Mouse (Mus musculus) heart, postnatal 4 days (tissue): ENCODE measurements at regions not wholly inside any gene's neighbourhood (a gene's known extent, or its start where the extent isn't known, plus 50 kb on each side); places are given as distances from the start of the nearest gene placed in this dataset.

ENCODE experiments used
- DNase-seq: peaks from one replicate; pipeline ENCODE4 v3.0.0; 2021

- no peak for DNase-seq
These were observed 175.5 kb downstream of the 1700129C05Rik start for GRCm38 (mm10) chr14:58967163-58967562.

- DNase-seq, result no peak
These were observed 197.7 kb downstream of the 1700129C05Rik start for GRCm38 (mm10) chr14:58944958-58945357.

DNA sequence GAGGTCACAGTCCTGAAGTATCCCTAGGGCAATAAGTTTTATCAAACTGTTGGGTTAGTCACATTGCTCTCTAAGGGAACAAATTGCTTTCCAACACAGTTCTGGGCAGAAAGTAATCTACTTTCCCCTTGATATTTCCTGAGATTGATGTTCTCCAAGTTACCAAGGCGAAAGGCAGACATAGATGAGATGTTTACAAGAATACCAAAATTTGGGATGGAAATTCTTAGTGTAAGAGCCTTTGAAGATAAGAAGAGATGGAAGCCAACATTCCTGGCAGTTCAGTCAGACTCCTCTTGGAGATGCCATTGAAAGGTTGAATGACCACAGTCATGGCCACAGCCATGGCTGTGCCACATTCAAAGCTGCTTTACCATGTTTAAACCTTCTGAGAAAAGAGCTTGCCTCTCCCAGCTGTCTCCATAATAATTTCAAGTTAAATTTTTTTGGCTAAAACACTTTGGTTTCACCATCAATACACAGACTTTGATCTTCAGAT is 199.4 kb downstream of the 1700129C05Rik start:
- DNase-seq, result no peak

- DNase-seq, result no peak
These were observed 203.6 kb downstream of the 1700129C05Rik start for GRCm38 (mm10) chr14:58939086-58939485.

DNA sequence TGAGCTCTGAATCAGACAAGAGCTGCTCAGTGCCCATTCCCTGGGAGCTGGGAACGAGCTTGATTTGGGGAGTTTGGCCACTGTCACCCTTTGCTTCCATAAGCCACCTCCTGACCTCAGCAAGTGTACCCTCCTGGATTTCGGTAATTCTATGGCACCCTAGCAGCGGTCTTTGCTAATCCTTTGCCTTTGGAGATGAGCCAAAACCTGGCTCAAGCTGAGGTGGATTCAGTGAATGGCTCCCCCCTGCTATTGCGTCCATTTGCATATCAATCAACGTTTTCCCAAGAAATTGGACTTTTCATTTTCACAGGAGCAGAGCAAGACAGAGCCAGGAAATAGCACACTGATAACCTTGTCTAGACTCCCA is 204.1 kb downstream of the 1700129C05Rik start:
- DNase-seq, result no peak

DNA sequence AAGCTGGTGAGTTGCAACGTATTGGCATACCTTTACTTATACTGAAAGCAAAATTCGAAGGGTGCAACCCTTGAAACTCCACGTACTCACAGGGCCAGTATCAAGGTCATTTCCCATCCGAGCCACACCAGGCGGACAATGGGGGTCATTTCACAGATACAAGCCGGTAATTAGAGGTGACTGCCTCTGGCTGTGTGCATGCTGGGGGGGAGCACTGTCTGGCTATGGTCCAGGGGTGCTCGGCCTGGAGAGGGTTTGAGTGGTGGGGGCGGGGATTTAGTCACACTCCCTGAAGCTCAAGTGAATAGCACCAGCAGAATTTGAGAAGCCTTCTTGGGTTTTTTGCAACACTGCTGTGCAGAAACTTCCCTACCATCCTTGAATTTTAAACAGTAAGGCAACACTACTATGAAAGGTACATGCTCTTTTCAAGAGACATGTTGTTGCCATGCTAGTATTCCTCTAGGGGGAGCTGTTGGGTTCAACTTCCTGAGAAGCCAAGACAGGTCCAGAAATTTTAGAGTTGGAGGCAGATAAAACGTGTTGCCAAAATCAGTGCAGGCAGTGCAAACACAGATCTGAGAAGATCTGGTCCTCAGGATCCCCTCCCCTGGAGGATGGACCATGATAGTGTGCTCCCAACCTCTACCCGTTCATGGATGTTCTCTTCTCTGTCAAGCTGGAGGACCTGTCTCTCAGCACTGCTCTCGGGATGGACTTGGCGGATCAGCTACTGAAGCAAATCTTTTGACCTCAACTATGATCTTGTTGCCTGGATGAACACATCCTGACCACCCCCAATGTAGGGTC is 204.7 kb downstream of the 1700129C05Rik start:
- peak; percentile 20 for DNase-seq

DNA sequence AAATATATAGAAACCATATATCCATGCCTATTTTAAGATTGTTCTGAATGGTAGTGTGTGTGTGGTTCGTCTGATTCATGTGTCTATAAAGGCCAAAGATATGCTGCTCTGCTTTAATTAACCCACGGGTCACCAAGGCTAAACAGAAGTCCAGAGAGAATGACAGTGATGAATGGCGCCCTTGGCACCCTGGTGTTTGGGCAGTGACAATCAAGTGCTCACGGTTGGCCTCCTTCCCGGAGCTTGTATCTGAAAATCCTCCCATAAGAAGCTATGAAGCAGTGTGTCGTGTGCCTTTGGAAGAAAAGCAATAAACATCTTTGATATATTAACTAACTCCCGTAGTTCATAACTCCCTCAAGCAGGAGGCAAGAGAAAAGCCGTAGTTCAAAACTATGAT is 205.4 kb downstream of the 1700129C05Rik start:
- DNase-seq, result peak; percentile 39

DNA sequence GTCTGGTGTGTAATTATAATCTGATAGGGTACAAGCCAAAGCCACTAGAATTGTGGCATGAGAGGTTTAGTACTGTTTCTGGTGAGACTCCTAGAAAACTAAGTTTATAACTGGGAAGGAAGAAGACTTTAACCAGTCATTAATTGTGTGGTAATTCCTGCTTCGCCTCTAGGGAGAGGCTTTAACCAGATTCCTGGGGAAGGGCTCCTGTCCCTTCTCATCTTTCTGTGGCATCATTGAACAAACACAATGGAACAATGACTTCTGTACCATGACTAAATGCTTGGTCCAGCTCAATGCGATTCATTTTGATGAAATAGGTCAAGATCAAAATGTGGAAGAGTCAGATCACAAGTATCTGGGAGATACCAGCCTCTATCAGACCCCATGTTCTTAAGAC is 206.6 kb downstream of the 1700129C05Rik start:
- no peak for DNase-seq

DNA sequence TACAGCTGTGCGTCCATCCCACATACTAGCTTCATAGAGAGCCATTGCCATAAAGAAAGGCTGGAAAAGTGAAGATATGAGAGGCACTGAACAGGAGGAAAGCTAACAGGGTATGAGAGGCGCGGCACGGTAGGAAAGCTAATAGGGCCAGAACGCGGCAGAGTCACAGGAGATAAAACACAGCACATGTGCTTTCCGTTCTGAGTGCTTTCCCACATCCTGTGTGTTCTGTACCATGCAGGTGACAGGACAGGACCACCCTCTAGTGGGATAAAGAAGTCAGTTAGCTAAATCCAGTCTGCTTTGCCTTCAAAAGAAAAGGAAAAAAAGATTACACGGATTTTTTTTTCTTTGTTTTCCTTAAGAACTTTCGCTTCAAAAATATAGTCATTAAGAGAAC is 224.8 kb downstream of the 1700129C05Rik start:
- no peak for DNase-seq

DNA sequence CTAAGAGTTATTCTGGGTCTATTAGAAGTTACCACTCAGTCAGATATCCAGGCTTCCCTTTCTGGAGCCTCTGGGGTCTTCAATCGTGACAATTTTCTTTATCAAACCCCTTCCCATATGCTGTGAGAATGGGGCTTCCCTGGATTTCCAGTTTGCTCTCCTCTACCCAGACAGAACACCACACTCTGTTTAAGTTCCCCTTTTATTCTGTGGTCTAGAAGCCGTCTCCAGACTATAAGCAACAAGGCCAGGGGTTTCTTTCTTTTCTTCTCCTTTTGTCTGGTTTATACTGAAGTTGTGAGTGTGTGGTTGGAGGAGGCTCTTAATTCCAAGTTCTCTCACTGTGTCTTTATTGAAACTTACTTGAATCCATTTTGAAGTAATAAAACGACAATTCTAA is 225.5 kb downstream of the 1700129C05Rik start:
- DNase-seq, result no peak

GRCm38 (mm10) chr14:58914937-58915336 is 227.8 kb downstream of the 1700129C05Rik start:
- DNase-seq, result no peak

- no peak for DNase-seq
These were observed 231.8 kb downstream of the 1700129C05Rik start for GRCm38 (mm10) chr14:58910846-58911245.

- DNase-seq, result no peak
These were observed 234.8 kb downstream of the 1700129C05Rik start for GRCm38 (mm10) chr14:58907932-58908331.

DNA sequence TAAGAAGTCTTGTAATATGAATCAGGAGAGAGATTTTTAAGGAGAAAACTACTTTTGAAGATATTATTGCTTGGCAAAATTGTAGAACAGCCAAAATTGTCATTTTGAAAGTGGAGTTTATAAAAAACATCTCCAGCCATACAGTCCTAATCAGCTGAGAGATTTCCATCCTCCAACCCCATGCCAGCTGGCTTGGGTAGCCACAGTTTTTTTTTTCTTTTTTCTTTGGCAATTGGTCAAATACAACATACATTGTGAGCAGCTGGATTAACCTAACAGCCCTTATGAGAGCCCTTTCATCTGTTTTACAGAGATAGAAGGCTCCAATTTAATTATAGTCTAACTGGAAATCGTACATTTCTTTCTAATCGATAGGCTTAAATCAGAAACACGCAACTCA is 235.3 kb downstream of the 1700129C05Rik start:
- DNase-seq, result no peak

DNA sequence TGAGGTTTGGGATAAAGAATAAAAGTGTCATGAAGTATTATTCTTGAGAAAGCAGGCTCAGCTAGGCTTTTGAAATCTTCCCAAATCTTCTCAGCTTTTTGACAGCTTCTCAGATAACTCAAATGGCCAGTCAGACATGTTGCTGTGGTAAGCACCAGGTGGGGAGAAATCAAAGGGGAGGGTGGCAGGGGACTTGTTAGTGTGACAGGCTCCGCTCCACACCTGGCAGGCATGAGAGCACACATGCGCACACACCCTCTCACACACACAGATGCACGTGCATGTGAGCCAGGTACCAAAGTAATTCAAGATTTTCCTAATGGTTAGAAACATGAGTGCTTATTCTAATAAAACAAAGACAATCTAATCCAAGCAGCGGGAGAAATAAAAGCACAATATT is 236.1 kb downstream of the 1700129C05Rik start:
- no peak for DNase-seq

DNA sequence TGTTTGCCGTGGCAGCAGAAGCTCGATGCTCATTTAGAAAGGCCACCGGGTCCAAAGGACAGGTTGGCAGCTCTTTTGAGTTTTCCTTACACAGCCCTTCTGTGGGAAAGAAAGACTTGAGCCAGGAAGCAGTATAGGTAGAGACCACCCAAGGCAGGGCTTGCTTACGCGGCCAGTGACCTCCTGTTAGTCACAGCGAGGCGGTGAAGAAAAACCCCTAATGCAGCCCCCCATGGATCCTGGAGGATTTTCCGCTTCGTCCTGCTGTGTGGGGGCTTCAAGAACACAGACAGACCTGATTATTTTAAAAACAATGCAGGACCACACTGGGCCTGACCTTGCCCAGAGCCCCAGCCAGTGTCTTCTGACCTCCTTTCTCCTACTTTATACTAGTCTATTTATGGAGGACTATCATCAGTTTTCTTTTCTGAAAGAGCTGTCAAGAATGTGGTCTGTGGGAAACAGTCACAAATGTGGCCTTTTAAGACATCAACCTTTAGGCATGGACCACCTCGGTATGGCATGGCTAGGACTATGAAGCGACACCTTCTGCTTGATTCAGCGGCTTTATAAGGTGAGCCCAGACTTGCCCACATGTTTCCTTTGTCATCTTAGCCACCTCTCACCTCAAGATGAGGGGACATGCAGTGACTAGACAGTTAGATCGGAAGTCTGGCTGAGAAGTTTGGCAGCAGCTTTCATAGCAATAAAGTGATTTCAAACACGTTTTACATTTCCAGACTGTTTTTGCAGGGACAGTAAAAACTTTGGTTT is 274.3 kb downstream of the 1700129C05Rik start:
- DNase-seq, result no peak

GRCm38 (mm10) chr14:58867396-58868107 is 275.1 kb downstream of the 1700129C05Rik start:
- DNase-seq, result peak; percentile 13

DNA sequence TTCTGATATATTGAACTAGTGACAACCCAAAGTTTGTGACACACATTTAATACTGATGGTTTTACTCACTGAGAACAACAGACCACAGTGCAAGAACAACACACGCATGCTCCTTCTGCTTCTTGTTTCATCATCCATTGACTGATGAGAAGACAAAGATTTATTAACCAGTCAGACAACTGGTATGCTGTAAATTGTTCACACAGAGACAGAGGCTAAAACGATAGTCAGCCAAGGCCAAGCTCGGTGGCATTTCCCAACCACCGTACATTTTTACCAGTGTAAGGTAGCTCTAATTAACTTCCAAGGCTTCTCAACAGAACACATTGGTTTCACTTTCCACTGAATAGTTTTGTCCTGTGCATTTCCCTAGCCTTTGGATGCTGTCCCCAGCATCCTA is 287.8 kb downstream of the 1700129C05Rik start:
- no peak for DNase-seq

DNA sequence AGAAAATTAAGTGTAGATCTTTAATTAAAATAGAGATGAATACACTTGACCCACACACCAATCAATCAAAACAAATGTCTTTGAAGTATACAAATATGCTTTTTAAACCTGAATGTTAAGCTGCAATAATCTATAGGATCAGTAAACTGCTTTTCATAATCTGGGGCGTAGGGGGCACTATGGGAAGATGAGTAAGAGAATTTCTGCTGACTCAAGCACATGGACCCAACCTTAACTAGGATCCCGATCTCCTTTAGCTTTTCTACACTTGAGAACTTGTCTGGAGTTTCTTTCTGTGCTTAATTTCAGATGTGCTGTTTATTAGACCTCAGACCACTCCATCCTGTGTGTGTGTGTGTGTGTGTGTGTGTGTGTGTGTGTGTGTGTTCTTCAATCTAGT is 298.1 kb downstream of the 1700129C05Rik start:
- no peak for DNase-seq

- DNase-seq, result no peak
These were observed 300.4 kb downstream of the 1700129C05Rik start for GRCm38 (mm10) chr14:58842196-58842886.

- no peak for DNase-seq
These were observed 319.8 kb downstream of the 1700129C05Rik start for GRCm38 (mm10) chr14:58822938-58823337.

GRCm38 (mm10) chr14:58817961-58818504 is 324.7 kb downstream of the 1700129C05Rik start:
- DNase-seq, result peak; percentile 44
